Mouse (Mus musculus): ENCODE data around the gene Stxbp3. TPM values are rescaled to one million over a fixed set of nuclear protein-coding genes. Genes with fewer than 3 reads are reported as not detected.
"Not testable (repeated sequence)": the region's sequence is repeated elsewhere in the genome, so short reads cannot be mapped to it uniquely, and the experiment has no call there.

Gene Stxbp3
- polyA plus RNA-seq, 1 experiment from 2014 or later = 60.3 TPM

DNA sequence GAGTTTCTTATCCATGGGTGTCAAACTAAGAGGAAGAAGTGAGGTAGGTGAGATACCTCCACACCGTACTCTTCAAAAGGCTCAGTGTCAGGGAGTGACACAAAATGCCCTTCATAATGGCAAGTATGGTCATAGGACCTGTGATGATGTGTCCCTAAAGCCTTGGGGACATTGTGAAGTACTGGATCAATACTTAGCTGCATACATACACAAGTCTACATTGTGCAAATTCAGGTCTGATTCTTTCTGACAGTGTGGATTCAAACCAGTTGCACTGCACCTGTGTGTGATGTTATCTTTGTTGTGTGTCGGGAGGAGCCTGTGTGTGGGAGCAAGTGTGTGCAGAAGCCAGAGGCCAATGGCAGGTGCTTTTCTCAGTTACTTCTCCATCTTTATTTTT lies 10.7 kb upstream of the Stxbp3 start:
- ChIA-PET CTCF (interaction anchor here (0.8 to 2.1 kb wide), 6 partner anchors 10 to 56 kb away, joined by 3 to 14 read pairs (median 4); partner anchors contain the start of gene Stxbp3), POLR2A (no interaction called here)
- DNase-seq (ENCODE audit: low read depth, low spot score) = no peak
- no peak for TF ChIP-seq CTCF (IDR thresholded peaks at IDR 0.05)
- in situ Hi-C loops (cut with MboI; ENCODE audit: low pct_unique_long_range_greater_than_20kb) = loop anchor here (5.0 kb wide), 1 partner anchor 51 kb away; no protein-coding TSS in a partner anchor
- ATAC-seq = no peak
- H3K27me3 ChIP-seq = no peaks in the 10 kb centered on the region

GRCm38 (mm10) chr3:108850506-108850905 lies 10.2 kb upstream of the Stxbp3 start:
- H3K27me3 ChIP-seq = no peaks in the 10 kb centered on the region
- DNase-seq (ENCODE audit: low read depth, low spot score) (peak; percentile 28), ATAC-seq (no peak)
- in situ Hi-C loops (cut with MboI; ENCODE audit: low pct_unique_long_range_greater_than_20kb) = loop anchor here (5.0 kb wide), 1 partner anchor 52 kb away; no protein-coding TSS in a partner anchor
- POLR2A ChIA-PET = no interaction called here
- TF ChIP-seq CTCF (IDR thresholded peaks at IDR 0.05) = no peak
- CTCF ChIA-PET = no interaction called here

- in situ Hi-C loops (cut with MboI; ENCODE audit: low pct_unique_long_range_greater_than_20kb) = no loop called here
- ChIA-PET CTCF (interaction anchor here (1.3 to 2.7 kb wide), 2 partner anchors 9 to 61 kb away, joined by 3 to 6 read pairs; no protein-coding TSS in a partner anchor), POLR2A (no interaction called here)
- TF ChIP-seq CTCF (IDR thresholded peaks at IDR 0.05) = no peak
- H3K27me3 ChIP-seq = no peaks in the 10 kb centered on the region
- ATAC-seq (no peak), DNase-seq (ENCODE audit: low read depth, low spot score) (no peak)
Measured at GRCm38 (mm10) chr3:108846616-108847015, 6.3 kb upstream of the Stxbp3 start.

GRCm38 (mm10) chr3:108844521-108844920 lies 4.2 kb upstream of the Stxbp3 start:
- no peak for TF ChIP-seq CTCF (IDR thresholded peaks at IDR 0.05)
- ChIA-PET CTCF (interaction anchor here (0.9 to 1.2 kb wide), 4 partner anchors 9 to 62 kb away, joined by 3 read pairs; no protein-coding TSS in a partner anchor), POLR2A (interaction anchor here (0.5 kb wide), 1 partner anchor 585 kb away, joined by 3 read pairs; no protein-coding TSS in a partner anchor)
- no peak for DNase-seq (ENCODE audit: low read depth, low spot score)
- no peak for ATAC-seq
- in situ Hi-C loops (cut with MboI; ENCODE audit: low pct_unique_long_range_greater_than_20kb) = no loop called here
- H3K27me3 ChIP-seq = no peaks in the 10 kb centered on the region

- in situ Hi-C loops (cut with MboI; ENCODE audit: low pct_unique_long_range_greater_than_20kb) = no loop called here
- no peaks in the 10 kb centered on the region for H3K27me3 ChIP-seq
- DNase-seq (ENCODE audit: low read depth, low spot score) = no peak
- CTCF ChIA-PET = interaction anchor here (0.8 to 1.3 kb wide), 5 partner anchors 9 to 66 kb away, joined by 3 read pairs; no protein-coding TSS in a partner anchor
- POLR2A ChIA-PET = interaction anchor here (1.2 kb wide), 1 partner anchor 11 kb away, joined by 3 read pairs; no protein-coding TSS in a partner anchor
- no peak for TF ChIP-seq CTCF (IDR thresholded peaks at IDR 0.05)
- no peak for ATAC-seq
Measured at GRCm38 (mm10) chr3:108844026-108844425, 3.7 kb upstream of the Stxbp3 start.

- CTCF ChIA-PET = interaction anchor here (0.7 to 2.0 kb wide), 19 partner anchors 9 to 119 kb away, joined by 3 to 14 read pairs (median 4); partner anchors contain the start of genes Fndc7, Gpsm2 and Prpf38b
- TF ChIP-seq CTCF (IDR thresholded peaks at IDR 0.05) = no peak
- in situ Hi-C loops (cut with MboI; ENCODE audit: low pct_unique_long_range_greater_than_20kb) = no loop called here
- ATAC-seq (no peak), DNase-seq (ENCODE audit: low read depth, low spot score) (no peak)
- POLR2A ChIA-PET = interaction anchor here (1.9 to 2.4 kb wide), 2 partner anchors 15 to 70 kb away, joined by 7 to 13 read pairs; partner anchors contain the start of gene Prpf38b
- no peaks in the 10 kb centered on the region for H3K27me3 ChIP-seq
Measured at GRCm38 (mm10) chr3:108840716-108841054, 359 bp upstream of the Stxbp3 start.

- TF ChIP-seq CTCF (IDR thresholded peaks at IDR 0.05) = no peak
- H3K27me3 ChIP-seq = no peaks in the 10 kb centered on the region
- no peak for DNase-seq (ENCODE audit: low read depth, low spot score)
- in situ Hi-C loops (cut with MboI; ENCODE audit: low pct_unique_long_range_greater_than_20kb) = no loop called here
- no peak for ATAC-seq
- CTCF ChIA-PET = interaction anchor here (0.7 to 2.0 kb wide), 13 partner anchors 8 to 117 kb away, joined by 3 to 12 read pairs (median 3); partner anchors contain the start of genes Gpsm2 and Prpf38b
- POLR2A ChIA-PET = interaction anchor here (0.5 to 2.4 kb wide), 5 partner anchors 16 to 71 kb away, joined by 3 to 13 read pairs (median 4); partner anchors contain the start of gene Prpf38b
Measured at GRCm38 (mm10) chr3:108839647-108839999, 703 bp downstream of the Stxbp3 start.

GRCm38 (mm10) chr3:108838980-108839379 lies 1.3 kb downstream of the Stxbp3 start:
- ChIA-PET CTCF (interaction anchor here (0.8 to 2.6 kb wide), 3 partner anchors 10 to 37 kb away, joined by 3 to 13 read pairs (median 4); no protein-coding TSS in a partner anchor), POLR2A (interaction anchor here (1.0 kb wide), 1 partner anchor 34 kb away, joined by 4 read pairs; no protein-coding TSS in a partner anchor)
- ATAC-seq (no peak), DNase-seq (ENCODE audit: low read depth, low spot score) (no peak)
- no peak for TF ChIP-seq CTCF (IDR thresholded peaks at IDR 0.05)
- no peaks in the 10 kb centered on the region for H3K27me3 ChIP-seq
- in situ Hi-C loops (cut with MboI; ENCODE audit: low pct_unique_long_range_greater_than_20kb) = no loop called here

- ATAC-seq = no peak
- TF ChIP-seq CTCF (IDR thresholded peaks at IDR 0.05) = no peak
- in situ Hi-C loops (cut with MboI; ENCODE audit: low pct_unique_long_range_greater_than_20kb) = no loop called here
- H3K27me3 ChIP-seq = no peaks in the 10 kb centered on the region
- POLR2A ChIA-PET = interaction anchor here (1.8 kb wide), 1 partner anchor 74 kb away, joined by 6 read pairs; no protein-coding TSS in a partner anchor
- DNase-seq (ENCODE audit: low read depth, low spot score) = no peak
- CTCF ChIA-PET = interaction anchor here (1.6 to 2.6 kb wide), 4 partner anchors 11 to 66 kb away, joined by 3 to 13 read pairs (median 6); no protein-coding TSS in a partner anchor
Measured at GRCm38 (mm10) chr3:108836931-108837330, 3.4 kb downstream of the Stxbp3 start.

- H3K27me3 ChIP-seq; DNase-seq (ENCODE audit: low read depth, low spot score); POLR2A ChIA-PET; in situ Hi-C loops (cut with MboI; ENCODE audit: low pct_unique_long_range_greater_than_20kb); ATAC-seq: not testable (repeated sequence)
- CTCF ChIA-PET = interaction anchor here (1.1 kb wide), 1 partner anchor 10 kb away, joined by 4 read pairs; no protein-coding TSS in a partner anchor
Measured at GRCm38 (mm10) chr3:108833717-108834116, 6.6 kb downstream of the Stxbp3 start.

GRCm38 (mm10) chr3:108831750-108832149 lies 8.6 kb downstream of the Stxbp3 start:
- in situ Hi-C loops (cut with MboI; ENCODE audit: low pct_unique_long_range_greater_than_20kb) = no loop called here
- H3K27me3 ChIP-seq = no peaks in the 10 kb centered on the region
- no peak for TF ChIP-seq CTCF (IDR thresholded peaks at IDR 0.05)
- ChIA-PET CTCF (interaction anchor here (1.2 kb wide), 1 partner anchor 8 kb away, joined by 3 read pairs; the partner anchor contains the start of gene Stxbp3), POLR2A (no interaction called here)
- ATAC-seq (no peak), DNase-seq (ENCODE audit: low read depth, low spot score) (no peak)

Data from Patski (cell line).